Mouse (Mus musculus) liver, embryonic 11.5 days (tissue): ENCODE measurements around the gene Olfr24. TPM values are rescaled to one million over a fixed set of nuclear protein-coding genes. Genes with fewer than 3 reads are reported as not detected.

ENCODE experiments used
- ATAC-seq: fragments of 200-750 bp; cut with Nextera tagmentation; replicated peaks from 2 replicates; pipeline ENCODE4 v1.8.0; 2017; ENCODE audit warnings: moderate number of reproducible peaks, mild to moderate bottlenecking, moderate TSS enrichment, moderate library complexity; ENCODE audit not compliant: low FRiP score
- DNase-seq: peaks from one replicate; pipeline ENCODE4 v3.0.0-alpha.2; 2017; ENCODE audit warnings: low spot score
- H3K27ac ChIP-seq: fragments of 300-500 bp; sonication (generic); 2 replicates; pipeline ENCODE4 v1.5.1; 2014; ENCODE audit warnings: mild to moderate bottlenecking, low read depth, low read length, control low read depth
- H3K27me3 ChIP-seq: fragments of 300-500 bp; sonication (generic); replicated peaks from 2 replicates; pipeline ENCODE4 v1.6.1; 2014; ENCODE audit warnings: low read length, mixed read lengths; ENCODE audit not compliant: control insufficient read depth, insufficient read depth
- H3K36me3 ChIP-seq: fragments of 300-500 bp; sonication (generic); 2 replicates; pipeline ENCODE4 v1.6.1; 2014; ENCODE audit warnings: mild to moderate bottlenecking, low read length, moderate library complexity, mixed read lengths; ENCODE audit not compliant: control insufficient read depth, insufficient read depth
- H3K4me1 ChIP-seq: fragments of 300-500 bp; sonication (generic); replicated peaks from 2 replicates; pipeline ENCODE4 v1.6.1; 2014; ENCODE audit warnings: low read length, mixed read lengths; ENCODE audit not compliant: control insufficient read depth, insufficient read depth
- H3K4me2 ChIP-seq: fragments of 300-500 bp; sonication (generic); 2 replicates; pipeline ENCODE4 v1.6.1; 2014; ENCODE audit warnings: mild to moderate bottlenecking, control low read depth, moderate library complexity
- H3K4me3 ChIP-seq: fragments of 300-500 bp; sonication (generic); 2 replicates; pipeline ENCODE4 v1.5.1; 2014; ENCODE audit warnings: low read depth, low read length, control low read depth
- H3K9ac ChIP-seq: fragments of 300-500 bp; sonication (generic); 2 replicates; pipeline ENCODE4 v1.6.1; 2014; ENCODE audit warnings: low read depth, low read length, control low read depth
- H3K9me3 ChIP-seq: fragments of 300-500 bp; sonication (generic); 2 replicates; pipeline ENCODE4 v1.6.1; 2016; ENCODE audit warnings: low read length, inconsistent platforms, mixed read lengths; ENCODE audit not compliant: control insufficient read depth
- WGBS: fragments of 180-500 bp; shearing (Covaris S2); extraction: QIAGEN DNeasy Blood & Tissue Kit; methylation state at CpG from one replicate; pipeline ENCODE4 v1.1.7; 2014; 5-methylcytosine and 5-hydroxymethylcytosine counted together
- polyA plus RNA-seq: library from polyadenylated mRNA; unstranded; fragments of >200 nt; fragmentation: Nextera tagmentation; extraction: Ambion mirVana; gene quantifications from 2 replicates; pipeline ENCODE4 v1.2.1, GENCODE M21; 2014

Olfr24 gene
- polyA plus RNA-seq, 1 experiment from 2014 or later, result not detected

DNA sequence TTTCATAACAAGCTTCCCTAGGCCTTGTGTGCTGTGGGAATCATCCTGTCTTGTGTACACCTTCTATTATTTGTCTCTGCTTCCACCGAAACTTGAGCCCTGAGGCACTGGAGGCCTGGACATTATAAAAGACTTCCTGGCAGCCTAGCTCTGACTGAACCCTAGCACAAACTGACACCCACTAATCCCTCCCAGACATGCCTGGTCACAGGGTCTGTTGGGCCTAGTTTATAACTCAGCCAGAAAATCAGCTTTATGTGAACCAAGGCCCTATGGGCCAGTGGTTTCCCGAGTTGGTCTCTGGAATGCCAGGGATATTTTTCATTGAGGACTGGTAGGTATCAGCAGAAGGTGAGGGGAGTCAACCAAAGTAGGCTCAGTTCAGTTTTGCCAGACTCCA, 42.8 kb downstream of the Olfr24 start:
- H3K4me2 ChIP-seq, result no peak overlapping the region
- H3K36me3 ChIP-seq, result no peaks in the 10 kb centered on the region
- H3K27ac ChIP-seq, result no peak overlapping the region
- H3K27me3 ChIP-seq, result no peaks in the 10 kb centered on the region
- H3K9ac ChIP-seq, result no peak overlapping the region
- no peaks in the 10 kb centered on the region for H3K9me3 ChIP-seq
- DNase-seq (no peak), ATAC-seq (no peak)
- H3K4me3 ChIP-seq, result no peak overlapping the region
- 40% methylated on average over 2 of the region's 2 CpGs for WGBS
- no peaks in the 10 kb centered on the region for H3K4me1 ChIP-seq

DNA sequence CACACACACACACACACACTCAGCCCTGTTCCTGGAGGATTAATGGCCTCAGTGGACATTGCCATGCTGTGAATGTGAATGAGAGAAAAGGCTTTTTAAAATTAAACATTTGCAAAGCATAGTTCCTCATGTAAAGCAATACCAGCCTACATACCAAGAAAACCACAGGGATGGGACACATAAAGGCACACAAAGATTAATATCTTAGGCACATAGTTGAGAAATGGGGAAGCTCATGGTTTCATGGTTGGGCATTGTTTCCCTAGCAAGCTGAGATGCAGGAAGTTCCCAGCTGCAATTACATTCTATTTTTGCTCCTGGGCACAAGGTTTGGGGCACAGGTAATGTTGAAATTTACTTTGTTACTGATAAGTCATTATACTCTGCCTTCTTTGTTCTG, 58.2 kb downstream of the Olfr24 start:
- Histone ChIP-seq H3K9ac (no peak overlapping the region), H3K27ac (no peak overlapping the region), H3K4me1 (no peaks in the 10 kb centered on the region), H3K36me3 (no peaks in the 10 kb centered on the region), H3K4me3 (no peak overlapping the region), H3K9me3 (no peaks in the 10 kb centered on the region), H3K27me3 (no peaks in the 10 kb centered on the region), H3K4me2 (no peak overlapping the region)
- no peak for DNase-seq
- ATAC-seq, result no peak

Other genes starting within 250 kb of the Olfr24 start
- 0.39 and 0.81 TPM in 2 replicates for gene Muc16, start 89.5 kb downstream of the Olfr24 start, polyA plus RNA-seq
- gene Olfr828, start 55.5 kb upstream of the Olfr24 start, polyA plus RNA-seq, result not detected in 2 replicates
- not detected in 2 replicates for gene Olfr829, start 90.9 kb upstream of the Olfr24 start, polyA plus RNA-seq
- not detected in 2 replicates for gene Olfr830, start 110.7 kb upstream of the Olfr24 start, polyA plus RNA-seq
- not detected in 2 replicates for gene Olfr832, start 173.1 kb upstream of the Olfr24 start, polyA plus RNA-seq
- gene Olfr834, start 224.0 kb upstream of the Olfr24 start, polyA plus RNA-seq, result not detected in 2 replicates